Mouse (Mus musculus) leukemia stem cell, adult 10-12 weeks (primary cell): ENCODE measurements around the gene Numbl. TPM values are rescaled to one million over a fixed set of nuclear protein-coding genes. Genes with fewer than 3 reads are reported as not detected.

Experiments used
- polyA plus RNA-seq: library from polyadenylated mRNA; stranded (reverse); fragments of >175 nt; gene quantifications from 2 replicates; pipeline ENCODE4 v1.2.3, GENCODE M21; 2012; ENCODE audit warnings: low replicate concordance

Gene Numbl
- 4.0 and 4.9 TPM in 2 replicates for polyA plus RNA-seq

DNA sequence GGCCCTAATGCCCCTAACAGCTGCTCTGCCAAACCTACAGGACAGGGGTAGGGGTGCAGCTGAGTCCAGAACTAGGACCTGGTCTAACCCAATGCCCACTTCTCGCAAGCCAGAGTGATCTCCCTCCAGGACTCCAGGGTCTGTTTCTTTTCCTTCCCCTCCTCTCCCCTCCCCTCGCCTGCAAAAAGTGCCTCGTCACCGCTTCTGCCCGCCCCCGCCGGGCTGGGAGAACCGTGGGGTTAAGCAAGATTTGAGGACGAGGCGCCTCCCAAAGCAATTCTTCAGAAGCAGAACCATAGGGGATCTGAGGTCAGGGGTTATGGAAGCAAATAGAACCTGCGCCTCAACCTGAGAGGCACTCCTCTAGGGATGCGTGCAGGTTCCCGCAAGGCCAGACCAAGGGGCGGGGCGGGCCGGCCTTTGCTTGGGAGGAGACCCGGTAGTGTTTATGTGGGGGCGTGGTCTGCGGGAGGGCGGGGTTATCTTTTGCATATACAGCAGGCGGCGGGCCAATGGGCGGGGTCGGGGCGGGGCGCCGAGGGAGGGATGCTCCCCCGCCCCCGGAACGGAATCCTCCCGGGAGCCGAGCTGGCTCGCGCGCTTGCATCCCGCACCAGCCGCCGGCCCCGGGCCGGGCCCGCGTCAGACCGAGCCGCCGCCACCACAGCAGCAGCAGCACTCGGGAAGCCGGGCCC lies at the start of gene Numbl:
Gene Numbl (plus strand): TSS at position 229 of the 695 bp plus-strand sequence.

DNA sequence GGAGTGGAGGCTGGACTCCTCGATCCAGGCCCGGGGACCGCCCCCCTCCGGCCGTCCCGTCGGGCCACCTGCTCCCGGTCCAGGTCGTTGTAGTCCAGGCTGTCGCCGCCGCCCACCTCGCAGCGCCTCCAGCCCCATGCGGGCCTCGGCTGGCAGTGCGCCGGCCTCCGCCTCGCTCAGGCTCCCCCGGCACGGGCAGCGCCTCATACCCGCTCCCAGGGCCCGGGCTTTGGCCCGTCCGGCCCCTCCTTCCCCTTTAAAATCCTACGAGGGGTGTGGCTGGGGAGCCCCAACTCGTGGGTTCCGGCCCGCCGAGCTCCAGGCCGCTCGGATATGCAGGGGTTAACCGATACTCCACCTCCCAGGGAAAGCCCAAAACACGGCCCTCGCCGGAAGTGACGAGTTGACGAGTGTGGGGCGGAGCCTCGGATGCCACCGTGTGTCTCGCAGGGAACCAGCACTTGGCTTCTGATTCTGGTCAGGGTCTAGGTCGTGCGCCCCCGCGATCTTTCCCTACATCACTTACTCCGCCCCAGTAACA lies 29.9 kb upstream of the Numbl start, which contains the start of gene Itpkc:
Gene Itpkc (minus strand): TSS at position 381 of the 541 bp plus-strand sequence.

DNA sequence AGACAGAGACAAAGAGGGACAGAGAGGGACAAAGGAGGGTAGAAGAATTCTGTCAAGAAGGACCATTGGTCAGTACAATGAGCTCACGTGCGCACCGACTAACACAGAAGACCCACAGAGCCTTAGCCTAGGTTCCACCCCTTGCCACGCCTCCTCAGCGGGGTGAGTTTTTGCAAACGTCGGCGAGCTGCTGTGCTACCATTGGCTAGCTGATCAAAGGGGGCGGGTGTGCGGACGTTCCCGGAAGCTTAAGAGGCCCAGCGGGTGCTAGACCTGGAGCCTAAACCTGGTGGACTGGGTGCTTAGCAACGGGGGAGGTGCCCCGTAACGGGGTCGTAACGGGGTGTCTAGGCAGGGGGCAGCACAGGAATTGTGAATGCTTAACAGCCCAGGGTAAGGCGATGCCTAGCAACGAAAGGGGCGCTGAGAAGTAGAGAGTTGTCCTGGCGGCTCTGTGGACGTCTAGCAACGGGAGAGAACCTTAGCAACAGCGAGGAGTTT lies 25.4 kb upstream of the Numbl start, which contains the start of gene Coq8b:
Gene Coq8b (plus strand): TSS at position 243 of the 501 bp plus-strand sequence.

Other genes with a start within 250 kb of the Numbl start
- not detected in 2 replicates for gene Cyp2a12, start 229.4 kb upstream of the Numbl start, polyA plus RNA-seq
- gene Cyp2f2, start 138.5 kb upstream of the Numbl start, polyA plus RNA-seq = not detected in 2 replicates
- gene Cyp2t4, start 104.7 kb upstream of the Numbl start, polyA plus RNA-seq = not detected in 2 replicates
- 74.7 and 137 TPM in 2 replicates for gene Egln2, start 91.6 kb upstream of the Numbl start, polyA plus RNA-seq
- 231 and 342 TPM in 2 replicates for gene Rab4b, start 79.5 kb upstream of the Numbl start, polyA plus RNA-seq
- gene Gm21983, start 77.3 kb upstream of the Numbl start, polyA plus RNA-seq = 0.32 and 1.8 TPM in 2 replicates
- gene Mia, start 77.3 kb upstream of the Numbl start, polyA plus RNA-seq = not detected in 2 replicates
- 3.1 and 5.7 TPM in 2 replicates for gene BC024978, start 62.7 kb upstream of the Numbl start, polyA plus RNA-seq
- gene Snrpa, start 62.2 kb upstream of the Numbl start, polyA plus RNA-seq = 820 and 1,336 TPM in 2 replicates
- gene Itpkc, start 29.8 kb upstream of the Numbl start, polyA plus RNA-seq = 3.4 and 6.0 TPM in 2 replicates
- 30.3 and 47.8 TPM in 2 replicates for gene Coq8b, start 25.4 kb upstream of the Numbl start, polyA plus RNA-seq
- 2.1 and 4.3 TPM in 2 replicates for gene Ltbp4, start 79.3 kb downstream of the Numbl start, polyA plus RNA-seq
- gene Shkbp1, start 97.6 kb downstream of the Numbl start, polyA plus RNA-seq = 394 and 419 TPM in 2 replicates
- gene Gm20479, start 99.0 kb downstream of the Numbl start, polyA plus RNA-seq = not detected in 2 replicates
- gene Sptbn4, start 189.3 kb downstream of the Numbl start, polyA plus RNA-seq = 0.24 and 0.45 TPM in 2 replicates
- gene Blvrb, start 189.5 kb downstream of the Numbl start, polyA plus RNA-seq = 834 and 943 TPM in 2 replicates
- gene Sertad3, start 215.3 kb downstream of the Numbl start, polyA plus RNA-seq = 20.2 and 49.9 TPM in 2 replicates
- gene Sertad1, start 228.5 kb downstream of the Numbl start, polyA plus RNA-seq = 85.4 and 91.2 TPM in 2 replicates
- 2.9 and 3.2 TPM in 2 replicates for gene Prx, start 240.9 kb downstream of the Numbl start, polyA plus RNA-seq